Mouse (Mus musculus) spleen, postnatal 4 days (tissue): Measurements from ENCODE around the gene Pmm1.
A peak's percentile ranks its signal among the peaks of the same experiment; 100 is the strongest.
"Not testable (repeated sequence)": the region's sequence is repeated elsewhere in the genome, so short reads cannot be mapped to it uniquely, and the experiment has no call there.

ENCODE experiments used
- DNase-seq, 2 experiments: peaks; one replicate each; pipeline ENCODE4 v3.0.0; 2022; ENCODE audit warnings: low spot score in 2 of 2

The Pmm1 gene

DNA sequence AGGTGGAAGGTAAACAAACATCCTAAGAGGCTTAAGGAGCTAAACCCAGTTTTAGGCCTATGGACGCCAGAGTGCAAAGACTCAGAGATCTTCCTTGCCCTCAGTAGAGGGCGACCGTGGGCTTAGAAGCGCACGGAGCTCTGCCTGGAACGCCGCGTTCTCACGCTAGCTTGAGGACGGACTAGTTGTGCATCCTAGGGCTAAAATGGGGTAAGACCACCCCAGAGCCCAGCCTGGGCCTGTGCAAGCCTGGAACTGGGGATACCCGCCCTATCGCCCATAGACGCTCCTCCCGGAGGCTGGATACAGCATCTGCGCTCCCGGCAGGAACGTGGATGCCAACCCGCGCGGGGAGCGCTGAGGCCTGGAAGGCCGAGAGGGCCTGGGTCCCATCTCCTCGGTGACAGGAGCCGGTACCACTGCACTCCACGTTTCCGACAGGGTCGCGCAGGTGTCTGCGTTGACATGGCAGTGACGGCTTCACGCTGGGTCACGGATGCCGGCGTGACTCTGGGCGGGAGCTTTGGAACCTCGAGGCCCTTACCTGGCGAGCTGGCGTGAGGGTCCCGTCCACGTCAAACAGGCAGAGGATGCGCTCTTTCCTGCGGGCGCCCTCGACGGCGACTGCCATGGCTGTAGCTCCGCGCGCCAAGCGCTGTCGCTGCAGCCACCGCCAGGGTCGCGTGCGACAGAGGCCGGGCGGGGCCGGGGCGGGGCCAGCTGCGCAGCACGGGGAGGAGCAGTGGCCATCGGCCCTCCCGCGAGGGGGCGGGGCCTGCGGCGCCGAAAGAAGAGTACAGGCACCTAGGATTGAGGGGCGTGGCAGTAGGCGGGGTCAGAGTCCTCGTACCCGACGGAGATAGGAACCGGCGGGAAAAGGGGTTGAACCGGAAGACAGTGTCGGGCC lies at the start of gene Pmm1:
TSS of gene Pmm1 (minus strand) at position 760 of the 907 bp plus-strand sequence.
- peak; percentile 99 to 100 for DNase-seq

- DNase-seq = no peak
Observed at GRCm38 (mm10) chr15:82004257-82004656, 43.5 kb upstream of the Pmm1 start.

GRCm38 (mm10) chr15:81993992-81994391 lies 33.3 kb upstream of the Pmm1 start:
- DNase-seq = peak in 1 of 2 experiments; percentile 54

DNA sequence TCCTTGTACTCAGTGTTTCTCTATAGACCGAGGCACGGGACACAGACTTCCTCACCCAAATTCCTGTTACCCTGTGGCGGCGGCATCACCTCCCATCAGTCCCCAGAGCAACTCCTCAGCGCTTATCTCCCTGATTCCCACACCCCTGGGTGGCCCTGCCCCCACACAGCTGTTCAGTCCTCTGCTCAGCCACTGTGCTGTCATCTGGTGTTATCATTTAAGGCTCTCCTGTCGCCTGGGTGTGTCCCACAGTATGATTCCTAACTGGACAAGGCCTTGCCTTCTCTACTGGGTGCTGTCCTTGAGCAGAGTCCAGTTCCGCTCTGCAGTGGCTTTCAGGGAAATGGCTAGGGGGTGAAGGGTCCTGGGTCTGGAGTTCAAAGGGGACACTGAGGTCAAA lies 29.8 kb upstream of the Pmm1 start:
- DNase-seq = peak; percentile 71 to 78

GRCm38 (mm10) chr15:81989371-81990062 lies 28.8 kb upstream of the Pmm1 start:
- DNase-seq = peak; percentile 81 to 92

DNA sequence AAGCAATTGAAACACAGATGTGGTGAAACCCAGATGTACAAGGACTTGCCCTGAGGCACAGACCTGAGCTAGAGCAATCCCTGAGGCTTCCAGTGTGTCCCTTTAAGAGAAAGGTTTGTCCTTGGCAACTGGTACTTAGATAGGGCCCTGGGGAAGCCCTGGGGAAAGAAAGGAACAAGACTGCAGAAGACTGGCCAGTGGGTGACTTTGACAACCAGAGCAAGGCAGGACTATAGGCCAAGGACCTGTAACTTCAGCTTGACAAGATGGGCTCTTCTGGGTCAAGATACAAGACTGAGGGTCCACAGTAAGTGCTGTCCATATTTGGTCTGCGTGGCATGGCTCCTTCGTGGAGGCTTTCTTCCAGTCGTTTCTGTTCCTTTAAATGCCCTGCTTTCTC lies 26.9 kb upstream of the Pmm1 start, which contains the start of gene Xrcc6:
TSS of gene Xrcc6 (plus strand) at position 190 of the 400 bp plus-strand sequence.
- no peak for DNase-seq

DNA sequence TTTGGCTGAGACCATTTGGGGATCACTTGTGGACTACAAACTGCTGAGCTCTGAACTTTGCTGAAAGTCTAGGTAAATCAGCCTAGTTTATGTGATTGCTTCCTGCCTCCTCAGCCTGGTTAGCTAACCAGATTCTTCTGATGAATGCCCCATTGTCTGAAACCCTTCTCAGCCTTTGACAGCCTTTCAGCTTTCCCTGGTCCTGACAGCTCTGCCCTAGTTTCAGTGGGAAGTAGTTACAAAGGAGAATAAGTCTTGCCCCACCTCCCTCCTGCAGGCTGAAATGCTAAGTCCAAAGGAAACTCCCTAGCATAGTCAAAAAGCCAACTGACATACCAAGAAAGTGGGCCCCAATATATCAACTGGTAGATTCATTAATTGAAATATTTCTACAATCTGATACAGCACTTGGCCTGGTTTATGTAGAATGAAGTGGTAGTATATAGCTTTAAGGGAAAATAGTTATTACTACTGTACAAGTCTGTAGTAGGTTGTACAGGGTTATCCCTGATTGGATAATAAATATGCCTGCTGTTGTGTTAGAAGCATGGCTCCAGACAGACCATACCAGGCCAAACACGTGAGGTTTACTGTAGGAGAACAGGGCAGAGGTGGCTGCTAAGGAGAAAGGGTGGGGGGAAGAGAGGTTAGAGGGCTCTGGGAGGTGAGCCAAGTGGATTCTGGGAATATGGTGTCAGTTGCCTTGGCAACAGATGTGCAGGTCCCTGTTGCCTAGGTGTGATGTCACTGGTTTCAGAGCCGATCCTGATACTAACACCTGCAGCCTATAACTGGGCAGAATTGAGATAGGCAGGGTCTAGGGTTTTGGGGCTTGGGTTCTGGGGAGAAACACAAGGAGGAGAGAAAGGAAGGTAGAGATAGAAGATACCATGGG lies 24.8 kb upstream of the Pmm1 start:
- no peak for DNase-seq

DNA sequence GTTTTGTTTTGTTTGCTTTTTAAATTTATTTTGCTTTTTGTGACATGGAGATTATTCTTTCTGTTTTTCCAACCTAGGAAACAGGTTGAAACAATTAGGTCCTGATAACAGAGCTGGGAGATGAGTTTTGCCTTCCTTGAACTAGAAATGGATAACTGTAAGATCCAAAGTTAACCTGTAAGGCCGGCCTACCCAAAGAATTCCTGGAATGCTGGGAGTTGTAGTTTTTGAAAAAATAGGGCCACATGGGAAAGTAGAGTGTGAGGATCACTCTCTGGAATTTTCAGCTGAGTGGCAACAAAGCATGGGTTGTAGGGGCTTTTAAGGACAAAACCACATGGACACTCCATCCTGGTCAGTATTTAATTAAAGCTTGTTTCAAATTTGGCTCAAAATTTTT lies 21.4 kb upstream of the Pmm1 start:
- no peak for DNase-seq

DNA sequence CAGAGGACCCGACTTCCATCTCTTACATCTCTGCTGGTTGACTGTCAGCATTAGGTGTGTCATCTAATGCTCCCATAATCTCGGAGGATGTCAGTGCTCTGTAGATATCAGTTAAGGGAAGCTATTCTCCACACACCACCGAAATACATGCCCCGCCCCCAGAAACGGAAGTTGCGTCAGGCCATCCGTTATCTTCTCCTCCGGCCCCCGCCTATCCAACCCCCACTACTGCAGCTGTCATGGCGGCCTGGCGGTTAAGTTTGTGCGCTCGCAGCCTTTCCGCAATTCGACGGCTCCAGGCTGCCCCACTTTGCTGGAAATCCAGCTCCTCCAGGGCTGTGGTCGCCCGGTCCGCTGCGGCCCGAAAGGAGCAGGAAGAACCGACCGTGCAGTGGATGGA lies 19.6 kb upstream of the Pmm1 start, which contains the start of gene 1700029P11Rik:
TSS of gene 1700029P11Rik (plus strand) at position 220 of the 400 bp plus-strand sequence.
- DNase-seq = no peak

GRCm38 (mm10) chr15:81975156-81975555 lies 14.4 kb upstream of the Pmm1 start:
- not testable (repeated sequence) for DNase-seq

DNA sequence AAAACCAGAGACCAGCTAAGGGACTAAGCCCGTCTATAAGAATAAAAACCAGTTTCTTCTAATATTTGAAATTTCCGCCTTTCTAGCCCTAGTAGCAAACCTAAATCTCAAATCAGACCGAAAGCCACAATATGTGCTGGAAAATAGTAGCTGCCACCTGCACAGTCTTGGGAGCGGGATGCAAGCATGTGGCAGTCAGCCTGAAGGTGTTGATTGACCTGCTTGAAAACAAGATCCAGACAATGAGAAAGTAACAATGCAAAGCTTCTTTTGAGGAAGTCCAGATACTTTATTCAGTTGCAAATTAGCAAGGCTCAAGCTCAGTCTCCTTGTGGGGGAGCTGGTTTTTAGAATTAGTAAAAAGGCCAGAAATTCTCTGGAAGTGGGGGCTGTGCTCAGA lies 9.8 kb upstream of the Pmm1 start:
- DNase-seq = not testable (repeated sequence)

DNA sequence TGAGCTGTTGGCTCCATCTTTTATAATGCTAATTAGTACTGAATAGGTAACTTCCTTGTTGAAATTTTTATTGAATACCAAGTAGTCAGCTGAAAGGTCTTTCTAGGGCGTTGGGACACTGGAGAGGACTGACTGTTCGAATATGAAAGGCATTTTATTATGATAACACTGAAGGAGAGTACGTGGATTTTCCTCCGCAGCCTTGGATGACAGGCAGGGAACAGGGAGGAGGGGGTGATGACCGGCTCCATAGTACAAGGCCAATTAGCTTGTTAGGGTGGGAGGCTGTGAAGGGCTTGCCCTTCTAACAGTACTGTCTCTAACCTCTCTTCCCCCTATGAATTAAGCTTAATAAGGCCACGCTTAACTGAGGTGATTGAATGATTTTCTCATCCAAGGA lies 8.9 kb upstream of the Pmm1 start:
- not testable (repeated sequence) for DNase-seq

DNA sequence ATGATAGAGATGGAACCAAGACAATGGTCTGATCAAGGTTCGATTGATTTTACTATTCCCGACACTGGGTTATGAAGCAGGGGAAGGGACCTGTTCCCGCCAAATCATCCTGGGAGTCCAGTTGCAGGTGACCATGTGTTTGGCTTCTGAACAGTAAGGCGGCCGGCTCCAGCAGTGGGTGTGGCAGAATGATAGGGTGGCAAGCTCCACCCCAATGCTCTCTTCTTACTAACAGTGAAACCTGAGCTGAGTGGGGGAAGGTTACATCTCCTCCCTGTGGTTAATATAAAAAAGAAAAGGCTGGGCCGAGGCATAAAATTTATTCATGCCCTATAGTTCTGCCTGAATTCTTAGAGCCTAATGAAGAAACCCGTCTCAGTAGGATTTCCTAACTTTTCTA lies 8.4 kb upstream of the Pmm1 start:
- DNase-seq = no peak

DNA sequence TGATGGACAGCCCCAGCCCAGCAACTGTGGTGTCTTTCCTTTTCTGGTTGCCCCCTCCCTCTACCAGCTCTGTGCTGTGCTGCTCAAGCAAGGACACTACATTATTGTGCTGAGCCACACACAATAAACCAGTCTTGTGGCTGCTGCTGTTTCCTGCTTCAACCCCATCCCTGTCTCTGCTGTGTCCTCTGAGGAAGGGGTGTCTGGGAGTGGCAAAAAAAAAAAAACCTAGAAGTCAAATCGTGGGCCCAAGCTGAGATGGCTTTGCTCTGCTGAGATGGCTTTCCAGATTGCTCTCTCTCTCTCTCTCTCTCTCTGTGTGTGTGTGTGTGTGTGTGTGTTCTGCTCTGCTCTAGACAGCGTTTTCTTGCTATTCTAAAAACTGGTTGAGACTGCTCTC lies 7.7 kb upstream of the Pmm1 start:
- no peak for DNase-seq

- no peak for DNase-seq
Observed at GRCm38 (mm10) chr15:81967821-81968220, 7.1 kb upstream of the Pmm1 start.

- DNase-seq = no peak
Observed at GRCm38 (mm10) chr15:81966062-81966829, 5.5 kb upstream of the Pmm1 start.

DNA sequence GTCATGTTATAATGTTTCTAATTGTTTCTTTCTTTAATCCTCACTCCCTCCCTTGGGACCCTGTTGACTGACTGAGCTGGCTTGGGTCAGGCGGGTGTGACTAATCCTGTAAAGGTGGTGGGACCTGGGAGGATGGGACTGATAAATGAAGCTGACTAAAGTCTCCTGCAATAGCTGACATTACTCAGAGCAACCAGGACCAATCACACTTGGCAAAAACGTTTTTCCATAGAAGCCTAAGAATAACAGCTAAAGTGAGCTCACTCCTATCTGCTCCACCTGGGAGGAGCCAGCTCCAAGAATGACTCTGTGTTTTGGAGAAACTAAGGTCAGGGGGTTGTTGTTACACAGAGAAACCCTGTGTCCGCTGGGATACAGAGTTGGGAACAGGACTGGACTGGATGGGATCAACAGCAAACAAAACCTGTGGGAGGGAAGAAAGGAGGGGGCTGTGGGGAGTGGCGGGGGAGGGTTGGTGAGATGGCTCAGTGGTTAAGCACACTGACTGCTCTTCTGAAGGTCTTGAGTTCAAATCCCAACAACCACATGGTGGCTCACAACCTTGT lies 4.3 kb upstream of the Pmm1 start:
- no peak for DNase-seq

- DNase-seq = no peak
Observed at GRCm38 (mm10) chr15:81964262-81964661, 3.5 kb upstream of the Pmm1 start.

GRCm38 (mm10) chr15:81961078-81961451 lies 335 bp upstream of the Pmm1 start:
- no peak for DNase-seq

- no peak for DNase-seq
Observed at GRCm38 (mm10) chr15:81958906-81959305, 1.8 kb downstream of the Pmm1 start.

GRCm38 (mm10) chr15:81957598-81957997 lies 3.1 kb downstream of the Pmm1 start:
- no peak for DNase-seq
